Mouse (Mus musculus) intestine, postnatal 0 days (tissue): ENCODE measurements around the gene Ildr1. TPM values are rescaled to one million over a fixed set of nuclear protein-coding genes. Genes with fewer than 3 reads are reported as not detected.

Source experiments
- ATAC-seq: fragments of 200-750 bp; cut with Nextera tagmentation; 2 replicates; pipeline ENCODE4 v1.8.0; 2017; ENCODE audit warnings: mild to moderate bottlenecking, moderate TSS enrichment, moderate library complexity
- H3K27ac ChIP-seq: fragments of 300-500 bp; sonication (generic); 2 replicates; pipeline ENCODE4 v1.5.1; 2014; ENCODE audit warnings: mild to moderate bottlenecking, low read depth, low read length, moderate library complexity
- H3K27me3 ChIP-seq: fragments of 300-500 bp; sonication (generic); replicated peaks from 2 replicates; pipeline ENCODE4 v1.6.1; 2014; ENCODE audit warnings: low read length, mixed read lengths; ENCODE audit not compliant: control insufficient read depth, insufficient read depth
- H3K36me3 ChIP-seq: fragments of 300-500 bp; sonication (generic); 2 replicates; pipeline ENCODE4 v1.6.1; 2014; ENCODE audit warnings: mild to moderate bottlenecking, moderate library complexity; ENCODE audit not compliant: control insufficient read depth, insufficient read depth
- H3K4me1 ChIP-seq: fragments of 300-500 bp; sonication (generic); replicated peaks from 2 replicates; pipeline ENCODE4 v1.6.1; 2014; ENCODE audit warnings: antibody characterized with exemption, low read length, mixed read lengths; ENCODE audit not compliant: control insufficient read depth, insufficient read depth
- H3K4me2 ChIP-seq: fragments of 300-500 bp; sonication (generic); replicated peaks from 2 replicates; pipeline ENCODE4 v1.6.1; 2014; ENCODE audit warnings: low read depth, mild to moderate bottlenecking, moderate library complexity
- H3K4me3 ChIP-seq: fragments of 300-500 bp; sonication (generic); 2 replicates; pipeline ENCODE4 v1.5.1; 2014; ENCODE audit warnings: low read depth, low read length
- H3K9ac ChIP-seq: fragments of 300-500 bp; sonication (generic); 2 replicates; pipeline ENCODE4 v1.6.1; 2014; ENCODE audit warnings: mild to moderate bottlenecking, low read depth, low read length
- H3K9me3 ChIP-seq: fragments of 300-500 bp; sonication (generic); 2 replicates; pipeline ENCODE4 v1.6.1; 2016; ENCODE audit warnings: mixed run types; ENCODE audit not compliant: control insufficient read depth
- CTCF ChIP-seq: sonication (generic); IDR thresholded peaks from 2 replicates; pipeline ENCODE4 v1.5.1; 2016; ENCODE audit warnings: low read depth, mild to moderate bottlenecking, control low read depth, antibody characterized with exemption, moderate library complexity
- WGBS: fragments of 180-500 bp; shearing (Covaris S2); extraction: QIAGEN DNeasy Blood & Tissue Kit; methylation state at CpG from one replicate; pipeline ENCODE4 v1.1.7; 2014; 5-methylcytosine and 5-hydroxymethylcytosine counted together
- polyA plus RNA-seq: library from polyadenylated mRNA; unstranded; fragments of >200 nt; fragmentation: Nextera tagmentation; extraction: Ambion mirVana; gene quantifications from 2 replicates; pipeline ENCODE4 v1.2.1, GENCODE M21; 2015

The Ildr1 gene
- polyA plus RNA-seq, 1 experiment from 2014 or later = 7.5 TPM

DNA sequence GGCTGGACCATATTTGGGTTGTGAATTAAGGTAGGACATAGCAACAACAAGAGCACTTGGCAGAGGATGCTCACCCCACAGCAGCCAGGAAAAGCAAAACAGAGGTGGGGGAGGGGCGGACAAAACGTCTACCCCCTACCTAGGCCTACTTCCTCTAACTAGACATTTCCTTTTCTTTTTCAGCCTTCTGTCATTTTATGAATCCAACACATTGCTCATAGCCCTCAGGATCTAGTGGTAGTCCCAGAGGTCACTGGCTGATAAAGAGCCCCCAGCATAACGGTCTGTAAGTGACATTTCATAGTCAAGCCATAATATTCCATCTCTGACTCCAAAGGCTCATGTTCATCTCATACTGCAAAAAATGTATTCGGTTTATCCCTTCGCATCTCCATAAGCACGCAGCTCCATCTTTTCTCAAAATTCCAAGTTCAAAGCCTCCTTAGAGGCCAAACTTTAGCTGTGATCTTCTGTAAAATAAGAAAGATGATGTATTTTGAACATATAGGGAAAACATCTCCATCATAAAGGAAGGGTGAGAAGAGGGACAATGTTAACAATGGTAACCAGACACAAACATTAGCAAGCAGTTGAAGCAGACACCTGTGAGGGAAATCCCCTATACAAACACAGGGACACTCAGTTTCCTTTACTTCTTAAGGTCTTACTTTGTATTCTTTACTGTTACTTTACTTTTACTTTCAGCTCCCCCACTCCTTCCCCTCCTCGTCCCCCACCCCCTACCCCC lies 19.1 kb upstream of the Ildr1 start:
- no peak for ATAC-seq
- H3K27me3 ChIP-seq = no peaks in the 10 kb centered on the region
- H3K9me3 ChIP-seq = no peaks in the 10 kb centered on the region
- TF ChIP-seq CTCF = no peak
- no peaks in the 10 kb centered on the region for H3K36me3 ChIP-seq
- 68% methylated on average over 7 of the region's 7 CpGs for WGBS
- no peak overlapping the region for H3K27ac ChIP-seq
- H3K9ac ChIP-seq = no peak overlapping the region
- no peak overlapping the region for H3K4me3 ChIP-seq
- H3K4me2 ChIP-seq = no peak overlapping the region
- H3K4me1 ChIP-seq = no peaks in the 10 kb centered on the region

GRCm38 (mm10) chr16:36675304-36675703 lies 18.5 kb upstream of the Ildr1 start:
- H3K4me2 ChIP-seq = no peak overlapping the region
- no peak overlapping the region for H3K9ac ChIP-seq
- H3K36me3 ChIP-seq = no peaks in the 10 kb centered on the region
- no peak overlapping the region for H3K27ac ChIP-seq
- 17% methylated on average over 2 of the region's 2 CpGs for WGBS
- H3K4me1 ChIP-seq = no peaks in the 10 kb centered on the region
- H3K27me3 ChIP-seq = no peaks in the 10 kb centered on the region
- no peak for TF ChIP-seq CTCF
- H3K4me3 ChIP-seq = no peak overlapping the region
- H3K9me3 ChIP-seq = no peaks in the 10 kb centered on the region
- ATAC-seq = no peak

DNA sequence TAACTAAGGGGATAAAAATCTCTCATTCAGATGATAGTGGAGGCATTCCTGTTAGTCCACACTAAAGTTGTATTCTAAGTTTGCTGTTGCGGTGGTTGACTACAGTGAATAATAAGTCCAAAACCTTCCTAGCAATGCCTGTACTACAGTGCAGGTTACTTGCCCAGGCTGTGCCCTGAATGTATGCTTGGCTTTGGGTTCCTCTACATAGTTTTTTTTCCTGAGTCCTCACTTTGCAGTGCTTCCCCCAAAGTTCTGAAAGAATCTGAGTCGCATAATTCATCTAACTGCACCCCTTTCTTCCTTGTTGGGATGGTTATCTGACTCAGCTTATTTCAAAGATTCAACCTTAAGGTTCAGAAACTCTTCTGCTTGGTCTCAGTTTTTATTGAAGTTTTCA lies 17.9 kb upstream of the Ildr1 start:
- Histone ChIP-seq H3K9ac (no peak overlapping the region), H3K27ac (no peak overlapping the region), H3K36me3 (no peaks in the 10 kb centered on the region), H3K4me1 (no peaks in the 10 kb centered on the region), H3K9me3 (no peaks in the 10 kb centered on the region), H3K4me3 (no peak overlapping the region), H3K27me3 (no peaks in the 10 kb centered on the region), H3K4me2 (no peak overlapping the region)
- TF ChIP-seq CTCF = no peak
- WGBS = 93% methylated on average over 2 of the region's 2 CpGs
- no peak for ATAC-seq

GRCm38 (mm10) chr16:36681829-36682228 lies 11.9 kb upstream of the Ildr1 start:
- H3K4me2 ChIP-seq = no peak overlapping the region
- H3K9me3 ChIP-seq = no peaks in the 10 kb centered on the region
- H3K36me3 ChIP-seq = no peaks in the 10 kb centered on the region
- H3K4me1 ChIP-seq = no peaks in the 10 kb centered on the region
- H3K27ac ChIP-seq = no peak overlapping the region
- no peak overlapping the region for H3K4me3 ChIP-seq
- no peak overlapping the region for H3K9ac ChIP-seq
- ATAC-seq = no peak
- no peaks in the 10 kb centered on the region for H3K27me3 ChIP-seq
- TF ChIP-seq CTCF = no peak
- WGBS = 94% methylated on average over 3 of the region's 3 CpGs

- ATAC-seq = no peak
- no peaks in the 10 kb centered on the region for H3K36me3 ChIP-seq
- TF ChIP-seq CTCF = no peak
- no peaks in the 10 kb centered on the region for H3K9me3 ChIP-seq
- no peaks in the 10 kb centered on the region for H3K27me3 ChIP-seq
- no peak overlapping the region for H3K4me3 ChIP-seq
- H3K27ac ChIP-seq = no peak overlapping the region
- H3K4me2 ChIP-seq = no peak overlapping the region
- no peaks in the 10 kb centered on the region for H3K4me1 ChIP-seq
- no peak overlapping the region for H3K9ac ChIP-seq
- 76% methylated on average over 6 of the region's 6 CpGs for WGBS
Observed at GRCm38 (mm10) chr16:36684325-36684918, 9.4 kb upstream of the Ildr1 start.

- Histone ChIP-seq H3K36me3 (no peaks in the 10 kb centered on the region), H3K9me3 (no peaks in the 10 kb centered on the region), H3K4me3 (no peak overlapping the region), H3K4me2 (no peak overlapping the region), H3K27ac (no peak overlapping the region), H3K27me3 (no peaks in the 10 kb centered on the region), H3K4me1 (no peaks in the 10 kb centered on the region), H3K9ac (no peak overlapping the region)
- TF ChIP-seq CTCF = no peak
- WGBS = 94% methylated on average over 2 of the region's 2 CpGs
- ATAC-seq = no peak
Observed at GRCm38 (mm10) chr16:36688076-36688475, 5.7 kb upstream of the Ildr1 start.
